16 mouse cellular contexts compared by ENCODE assay signal in the genomic region with DNA sequence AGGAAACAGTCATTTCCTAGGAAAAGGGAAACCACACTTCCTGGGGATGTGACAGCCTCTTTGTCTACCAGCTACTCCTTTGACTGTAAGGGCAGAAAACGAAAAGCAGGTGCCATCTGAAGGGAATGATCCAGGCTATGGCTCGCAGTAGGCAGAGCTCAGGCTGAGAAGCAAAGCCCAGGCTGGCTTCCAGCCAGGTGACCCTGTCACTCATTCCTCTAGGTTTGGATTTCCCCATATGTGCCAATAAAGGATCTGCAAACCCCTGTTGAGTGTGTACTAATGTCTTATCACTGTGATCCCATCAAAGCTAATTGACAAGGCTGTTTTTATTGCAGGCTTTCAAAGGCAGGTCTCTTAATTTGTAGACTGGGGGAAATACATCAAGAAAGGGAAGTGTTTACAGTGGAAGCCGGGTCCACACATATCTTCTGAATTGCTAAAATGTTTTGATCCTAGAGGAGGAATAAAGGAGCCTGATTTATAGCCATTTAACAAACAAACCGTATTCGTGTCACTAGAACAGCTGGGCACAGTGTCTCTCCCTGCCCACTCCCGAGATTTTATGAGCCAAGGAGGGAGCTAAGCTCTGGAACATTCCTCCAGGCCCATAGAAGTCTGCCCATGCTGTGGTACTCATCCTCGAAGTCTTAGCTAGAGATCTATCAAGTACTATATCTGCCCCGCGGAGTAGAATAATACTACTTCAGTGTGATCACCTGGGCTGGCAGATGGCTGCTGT.
DNase-seq lines count a peak whose midpoint lies in the region; ATAC-seq and TF ChIP-seq lines count a peak whose summit lies in the region.
"Had no signal": no experiment of that assay in that cellular context is flagged by ENCODE, and none has a peak within 500 bp of the region (broad histone marks: within the 10 kb centered on the region; RNA-seq: fewer than 3 reads in every experiment).

No protein-coding gene starts in this region.

- H3K9me3 ChIP-seq in forebrain, embryonic 12.5 days = no peaks in the 10 kb centered on the region
- H3K9me3 ChIP-seq in forebrain, embryonic 10.5 days = no peaks in the 10 kb centered on the region
- H3K9me3 ChIP-seq in liver, embryonic 16.5 days (replicated peaks; ENCODE audit: control insufficient read depth, low read length) = no peaks in the 10 kb centered on the region
- H3K9me3 ChIP-seq in liver, embryonic 11.5 days (ENCODE audit: control insufficient read depth, low read length) = no peaks in the 10 kb centered on the region
- no peaks in the 10 kb centered on the region for H3K9me3 ChIP-seq in forebrain, embryonic 14.5 days (replicated peaks; ENCODE audit: control insufficient read depth, low read length)
- H3K9me3 ChIP-seq in limb, embryonic 14.5 days (ENCODE audit: control insufficient read depth, low read length) = no peaks in the 10 kb centered on the region
- H3K9me3 ChIP-seq: heart, embryonic 15.5 days; lung, embryonic 15.5 days; midbrain, embryonic 10.5 days had no signal

- H3K36me3 ChIP-seq in forebrain, embryonic 12.5 days (replicated peaks) = no peaks in the 10 kb centered on the region
- H3K36me3 ChIP-seq in forebrain, embryonic 10.5 days (replicated peaks) = no peaks in the 10 kb centered on the region
- H3K36me3 ChIP-seq in liver, embryonic 16.5 days (ENCODE audit: control insufficient read depth, insufficient read depth) = no peaks in the 10 kb centered on the region
- H3K36me3 ChIP-seq in liver, embryonic 11.5 days (ENCODE audit: control insufficient read depth, insufficient read depth, low read length) = no peaks in the 10 kb centered on the region
- H3K36me3 ChIP-seq in forebrain, embryonic 14.5 days (ENCODE audit: control insufficient read depth, insufficient read depth, low read length) = no peaks in the 10 kb centered on the region
- no peaks in the 10 kb centered on the region for H3K36me3 ChIP-seq in limb, embryonic 14.5 days (ENCODE audit: control insufficient read depth, insufficient read depth, low read length)
- H3K36me3 ChIP-seq: heart, embryonic 15.5 days; lung, embryonic 15.5 days; midbrain, embryonic 10.5 days had no signal

- peaks cover 22% of the 10 kb centered on the region for H3K4me1 ChIP-seq in forebrain, embryonic 12.5 days
- H3K4me1 ChIP-seq in forebrain, embryonic 10.5 days = peaks cover 18% of the 10 kb centered on the region
- no peaks in the 10 kb centered on the region for H3K4me1 ChIP-seq in liver, embryonic 16.5 days (ENCODE audit: control insufficient read depth, low read depth, low read length)
- H3K4me1 ChIP-seq in liver, embryonic 11.5 days (replicated peaks; ENCODE audit: control insufficient read depth, insufficient read depth, low read length) = 0 out of 2 replicates have a peak, but pooled peaks cover 4% of the 10 kb centered on the region
- peaks cover 28% of the 10 kb centered on the region for H3K4me1 ChIP-seq in forebrain, embryonic 14.5 days (ENCODE audit: control insufficient read depth, insufficient read depth, low read length)
- peaks cover 12% of the 10 kb centered on the region for H3K4me1 ChIP-seq in limb, embryonic 14.5 days (ENCODE audit: control insufficient read depth, insufficient read depth, low read length)

- no peak overlapping the region for H3K9ac ChIP-seq in forebrain, embryonic 12.5 days
- no peak overlapping the region for H3K9ac ChIP-seq in liver, embryonic 16.5 days (ENCODE audit: low read depth, low read length)
- H3K9ac ChIP-seq in liver, embryonic 11.5 days (ENCODE audit: low read depth, low read length) = no peak overlapping the region
- no peak overlapping the region for H3K9ac ChIP-seq in forebrain, embryonic 14.5 days (ENCODE audit: low read length)
- H3K9ac ChIP-seq in limb, embryonic 14.5 days (ENCODE audit: low read depth, low read length, severe bottlenecking) = no peak overlapping the region
- H3K9ac ChIP-seq: heart, embryonic 15.5 days; lung, embryonic 15.5 days had no signal

- no peak overlapping the region for H3K4me2 ChIP-seq in forebrain, embryonic 12.5 days
- no peak overlapping the region for H3K4me2 ChIP-seq in liver, embryonic 16.5 days (ENCODE audit: low read depth, low read length)
- H3K4me2 ChIP-seq in liver, embryonic 11.5 days = no peak overlapping the region
- H3K4me2 ChIP-seq in forebrain, embryonic 14.5 days (ENCODE audit: low read length) = no peak overlapping the region
- no peak overlapping the region for H3K4me2 ChIP-seq in limb, embryonic 14.5 days (replicated peaks; ENCODE audit: low read depth, low read length, severe bottlenecking)
- H3K4me2 ChIP-seq: heart, embryonic 15.5 days; lung, embryonic 15.5 days had no signal

- peak overlapping the region; percentile 50; the same call in 1 of the 2 replicates for H3K27ac ChIP-seq in forebrain, embryonic 12.5 days
- H3K27ac ChIP-seq in forebrain, embryonic 10.5 days = no peak overlapping the region
- H3K27ac ChIP-seq in liver, embryonic 16.5 days (ENCODE audit: low read length) = no peak overlapping the region
- H3K27ac ChIP-seq in liver, embryonic 11.5 days (ENCODE audit: low read depth, low read length) = no peak overlapping the region
- peak overlapping the region; percentile 10; the same call in 1 of the 2 replicates for H3K27ac ChIP-seq in forebrain, embryonic 14.5 days (ENCODE audit: low read depth, low read length)
- no peak overlapping the region for H3K27ac ChIP-seq in limb, embryonic 14.5 days (replicated peaks; ENCODE audit: low read depth, low read length)
- H3K27ac ChIP-seq: gastrocnemius, adult 2 months; heart, embryonic 15.5 days; lung, embryonic 15.5 days; midbrain, embryonic 10.5 days had no signal

- no peak for DNase-seq in forebrain, embryonic 10.5 days (ENCODE audit: extremely low spot score, low spot score)
- DNase-seq in liver, embryonic 11.5 days (ENCODE audit: low spot score) = no peak
- peak; percentile 86 for DNase-seq in forebrain, embryonic 14.5 days (ENCODE audit: low spot score)
- peak; percentile 42 for DNase-seq in limb, embryonic 14.5 days (ENCODE audit: low spot score)
- DNase-seq in thymus, postnatal 4 days = no peak
- DNase-seq: cerebellum, adult 2 months; gastrocnemius, adult 2 months; layer of hippocampus, postnatal 36 days; spleen, adult 18-20 months; thymus, adult 18-20 months had no signal

- no peak for TF ChIP-seq POLR2A in limb, embryonic 14.5 days (IDR thresholded peaks at IDR 0.05; ENCODE audit: borderline replicate concordance, extremely low read depth, insufficient read depth, insufficient read length)

- ATAC-seq in forebrain, embryonic 12.5 days (ENCODE audit: low FRiP score) = peak; percentile 49; the same call in 1 of the 2 replicates
- ATAC-seq in liver, embryonic 16.5 days (ENCODE audit: low read depth) = peak; percentile 61; the same call in 1 of the 2 replicates
- no peak for ATAC-seq in liver, embryonic 11.5 days (replicated peaks; ENCODE audit: low FRiP score)
- ATAC-seq in forebrain, embryonic 14.5 days = peak; percentile 57
- ATAC-seq in limb, embryonic 14.5 days (ENCODE audit: low FRiP score, low read depth) = no peak
- ATAC-seq: Patski had no signal

- H3K4me3 ChIP-seq in forebrain, embryonic 12.5 days (replicated peaks) = no peak overlapping the region
- no peak overlapping the region for H3K4me3 ChIP-seq in forebrain, embryonic 10.5 days
- no peak overlapping the region for H3K4me3 ChIP-seq in liver, embryonic 16.5 days (ENCODE audit: low read depth, low read length)
- H3K4me3 ChIP-seq in liver, embryonic 11.5 days (ENCODE audit: low read depth, low read length) = no peak overlapping the region
- no peak overlapping the region for H3K4me3 ChIP-seq in forebrain, embryonic 14.5 days (ENCODE audit: low read depth, low read length)
- no peak overlapping the region for H3K4me3 ChIP-seq in limb, embryonic 14.5 days (replicated peaks; ENCODE audit: low read length)
- H3K4me3 ChIP-seq: gastrocnemius, adult 2 months; heart, embryonic 15.5 days; lung, embryonic 15.5 days; midbrain, embryonic 10.5 days had no signal

- H3K27me3 ChIP-seq in forebrain, embryonic 12.5 days = 0 out of 2 replicates have a peak, but pooled peaks cover 8% of the 10 kb centered on the region
- no peaks in the 10 kb centered on the region for H3K27me3 ChIP-seq in forebrain, embryonic 10.5 days (ENCODE audit: poor library complexity, severe bottlenecking)
- no peaks in the 10 kb centered on the region for H3K27me3 ChIP-seq in liver, embryonic 16.5 days (ENCODE audit: control insufficient read depth, insufficient read depth, low read depth, low read length)
- no peaks in the 10 kb centered on the region for H3K27me3 ChIP-seq in liver, embryonic 11.5 days (replicated peaks; ENCODE audit: control insufficient read depth, insufficient read depth, low read length)
- H3K27me3 ChIP-seq in forebrain, embryonic 14.5 days (replicated peaks; ENCODE audit: control insufficient read depth, insufficient read depth, low read length) = no peaks in the 10 kb centered on the region
- no peaks in the 10 kb centered on the region for H3K27me3 ChIP-seq in limb, embryonic 14.5 days (ENCODE audit: control insufficient read depth, insufficient read depth, low read length)
- H3K27me3 ChIP-seq: heart, embryonic 15.5 days; lung, embryonic 15.5 days; Patski had no signal

- WGBS in forebrain, embryonic 12.5 days = 60% methylated on average over 9 of the region's 9 CpGs
- 80% methylated on average over 9 of the region's 9 CpGs for WGBS in forebrain, embryonic 10.5 days
- 41% methylated on average over 9 of the region's 9 CpGs for WGBS in liver, embryonic 16.5 days (ENCODE audit: insufficient replicate concordance)
- WGBS in liver, embryonic 11.5 days = 61% methylated on average over 9 of the region's 9 CpGs
- 35% methylated on average over 9 of the region's 9 CpGs for WGBS in forebrain, embryonic 14.5 days
- WGBS in limb, embryonic 14.5 days = 33% methylated on average over 9 of the region's 9 CpGs

Comparison
In these comparisons a context has a peak if more than half of its experiments do, and no peak if none do; other contexts are left out.
1. ATAC-seq: peak in forebrain, embryonic 12.5 days (single experiment), liver, embryonic 16.5 days (single experiment) and forebrain, embryonic 14.5 days (single experiment); none in liver, embryonic 11.5 days (single experiment) and limb, embryonic 14.5 days (single experiment).
2. H3K27ac ChIP-seq: peak in forebrain, embryonic 12.5 days (single experiment) and forebrain, embryonic 14.5 days (single experiment); none in forebrain, embryonic 10.5 days (single experiment), liver, embryonic 16.5 days (single experiment), liver, embryonic 11.5 days (single experiment) and limb, embryonic 14.5 days (single experiment).
3. DNase-seq: peak in forebrain, embryonic 14.5 days (single experiment) and limb, embryonic 14.5 days (single experiment); none in forebrain, embryonic 10.5 days (single experiment), liver, embryonic 11.5 days (single experiment) and thymus, postnatal 4 days (single experiment).